Mouse (Mus musculus): ENCODE data around the gene Tmem165. TPM values are rescaled to one million over a fixed set of nuclear protein-coding genes. Genes with fewer than 3 reads are reported as not detected.

Tmem165 gene
- polyA plus RNA-seq, 2 experiments, result 147 to 160 TPM

DNA sequence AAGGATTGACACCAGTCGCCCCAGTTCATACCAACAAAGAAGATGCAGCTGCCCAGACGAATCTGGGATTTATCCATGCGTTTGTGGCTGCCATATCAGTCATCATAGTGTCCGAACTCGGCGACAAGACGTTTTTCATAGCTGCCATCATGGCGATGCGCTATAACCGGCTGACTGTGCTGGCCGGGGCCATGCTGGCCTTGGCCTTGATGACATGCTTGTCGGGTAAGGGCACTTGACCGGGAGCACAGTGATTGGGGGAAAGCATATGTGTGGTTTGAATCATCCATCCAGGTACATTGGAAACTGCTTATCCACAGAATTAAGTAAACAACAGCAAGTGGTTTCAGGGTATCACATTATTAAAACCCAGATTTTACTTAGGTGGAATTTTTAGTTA is 15.7 kb downstream of the Tmem165 start:
- no peaks in the 10 kb centered on the region for H3K27me3 ChIP-seq (ENCODE audit: control insufficient read depth, insufficient read depth, low read length)
- no peak for ATAC-seq (ENCODE audit: low FRiP score, low read depth)

DNA sequence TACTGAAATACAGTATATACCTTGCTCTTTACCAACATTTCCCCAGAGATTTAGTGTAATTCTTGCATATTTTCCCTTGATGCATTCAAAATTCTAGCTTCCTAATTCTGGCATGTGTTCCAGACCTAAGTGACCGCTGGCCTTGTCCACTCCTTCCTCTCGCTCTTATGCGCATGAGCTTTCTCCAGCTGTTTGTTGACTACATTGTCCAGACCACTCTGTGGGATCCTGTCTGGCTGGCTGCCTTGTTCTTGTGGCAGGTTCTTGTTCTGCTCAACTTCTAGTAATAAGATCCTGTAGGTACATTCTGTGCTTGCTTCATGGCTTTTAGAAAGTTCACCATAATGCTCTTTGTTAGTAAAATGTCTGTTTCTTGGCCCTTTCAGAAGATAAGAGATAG is 19.5 kb downstream of the Tmem165 start:
- ATAC-seq (ENCODE audit: low FRiP score, low read depth), result no peak
- H3K9ac ChIP-seq (ENCODE audit: low read depth, low read length, severe bottlenecking), result no peak overlapping the region
- no peaks in the 10 kb centered on the region for H3K4me1 ChIP-seq (ENCODE audit: control insufficient read depth, insufficient read depth, low read length)
- H3K9me3 ChIP-seq (ENCODE audit: control insufficient read depth, low read length), result no peaks in the 10 kb centered on the region
- no peak for TF ChIP-seq POLR2A (IDR thresholded peaks at IDR 0.05; ENCODE audit: borderline replicate concordance, extremely low read depth, insufficient read depth, insufficient read length)
- no peak overlapping the region for H3K4me3 ChIP-seq (replicated peaks; ENCODE audit: low read length)
- no peaks in the 10 kb centered on the region for H3K27me3 ChIP-seq (ENCODE audit: control insufficient read depth, insufficient read depth, low read length)
- DNase-seq (ENCODE audit: low spot score), result no peak
- peaks cover 74% of the 10 kb centered on the region for H3K36me3 ChIP-seq (ENCODE audit: control insufficient read depth, insufficient read depth, low read length)
- H3K4me2 ChIP-seq (replicated peaks; ENCODE audit: low read depth, low read length, severe bottlenecking), result no peak overlapping the region
- 88% methylated on average over 3 of the region's 3 CpGs for WGBS
- no peak overlapping the region for H3K27ac ChIP-seq (replicated peaks; ENCODE audit: low read depth, low read length)

More for the DNA sequence above, 15.7 kb downstream of the Tmem165 start:
- Histone ChIP-seq H3K4me3 (replicated peaks; ENCODE audit: low read length) (no peak overlapping the region), H3K4me2 (replicated peaks; ENCODE audit: low read depth, low read length, severe bottlenecking) (no peak overlapping the region), H3K9me3 (ENCODE audit: control insufficient read depth, low read length) (no peaks in the 10 kb centered on the region), H3K9ac (ENCODE audit: low read depth, low read length, severe bottlenecking) (no peak overlapping the region), H3K36me3 (ENCODE audit: control insufficient read depth, insufficient read depth, low read length) (peaks cover 58% of the 10 kb centered on the region), H3K4me1 (ENCODE audit: control insufficient read depth, insufficient read depth, low read length) (no peaks in the 10 kb centered on the region), H3K27ac (replicated peaks; ENCODE audit: low read depth, low read length) (no peak overlapping the region)
- WGBS, result 95% methylated on average over 13 of the region's 13 CpGs
- no peak for DNase-seq (ENCODE audit: low spot score)
- no peak for TF ChIP-seq POLR2A (IDR thresholded peaks at IDR 0.05; ENCODE audit: borderline replicate concordance, extremely low read depth, insufficient read depth, insufficient read length)

DNA sequence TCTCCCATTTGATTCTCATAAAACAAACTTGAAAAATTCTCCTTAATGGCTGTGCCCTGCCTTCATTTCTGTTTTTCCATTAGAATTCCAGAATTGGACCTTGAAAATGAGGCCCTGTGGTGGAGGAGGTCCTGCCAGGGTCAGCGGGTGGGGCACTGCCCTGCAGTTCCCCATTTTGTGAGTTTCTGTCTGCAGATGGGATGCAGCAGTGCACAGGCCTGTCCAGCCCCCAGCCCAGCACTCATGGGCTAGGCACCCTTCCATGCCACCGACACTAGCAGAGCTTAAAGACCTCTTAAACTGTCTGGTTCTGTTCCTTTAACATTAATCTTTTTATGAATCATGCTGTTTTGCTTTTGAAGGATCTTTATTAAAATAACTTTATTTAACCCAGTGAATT is 22.2 kb downstream of the Tmem165 start:
- H3K27ac ChIP-seq (replicated peaks; ENCODE audit: low read depth, low read length), result no peak overlapping the region
- H3K36me3 ChIP-seq (ENCODE audit: control insufficient read depth, insufficient read depth, low read length), result peaks cover 81% of the 10 kb centered on the region
- H3K9ac ChIP-seq (ENCODE audit: low read depth, low read length, severe bottlenecking), result no peak overlapping the region
- no peaks in the 10 kb centered on the region for H3K27me3 ChIP-seq (ENCODE audit: control insufficient read depth, insufficient read depth, low read length)
- no peak overlapping the region for H3K4me3 ChIP-seq (replicated peaks; ENCODE audit: low read length)
- H3K4me1 ChIP-seq (ENCODE audit: control insufficient read depth, insufficient read depth, low read length), result no peaks in the 10 kb centered on the region
- no peak for TF ChIP-seq POLR2A (IDR thresholded peaks at IDR 0.05; ENCODE audit: borderline replicate concordance, extremely low read depth, insufficient read depth, insufficient read length)
- H3K4me2 ChIP-seq (replicated peaks; ENCODE audit: low read depth, low read length, severe bottlenecking), result no peak overlapping the region
- WGBS, result 82% methylated on average over 2 of the region's 2 CpGs
- ATAC-seq (ENCODE audit: low FRiP score, low read depth), result no peak
- no peaks in the 10 kb centered on the region for H3K9me3 ChIP-seq (ENCODE audit: control insufficient read depth, low read length)
- no peak for DNase-seq (ENCODE audit: low spot score)

DNA sequence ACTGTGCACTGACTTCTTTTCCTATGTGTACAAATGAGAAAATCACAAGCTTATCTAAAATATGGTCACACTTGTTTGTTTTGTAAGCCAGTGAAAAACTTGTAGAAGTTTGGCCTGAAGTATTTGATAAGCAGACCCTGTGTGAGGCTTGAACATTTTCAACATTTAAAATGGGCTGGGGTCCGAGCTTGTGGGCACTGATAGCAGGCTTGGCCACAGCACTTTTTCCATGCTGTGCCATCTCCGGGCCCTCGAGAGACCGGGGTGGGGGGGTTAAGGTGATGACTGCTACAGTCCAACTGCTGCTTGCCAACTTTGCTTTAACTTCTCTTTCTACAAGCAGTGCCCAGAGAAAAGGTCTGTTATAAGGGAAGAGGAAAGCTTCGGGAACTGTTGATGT is 24.4 kb downstream of the Tmem165 start:
- H3K9me3 ChIP-seq (ENCODE audit: control insufficient read depth, low read length), result no peaks in the 10 kb centered on the region
- ATAC-seq (ENCODE audit: low FRiP score, low read depth) (no peak), DNase-seq (ENCODE audit: low spot score) (no peak)
- peaks cover 85% of the 10 kb centered on the region for H3K36me3 ChIP-seq (ENCODE audit: control insufficient read depth, insufficient read depth, low read length)
- H3K4me3 ChIP-seq (replicated peaks; ENCODE audit: low read length), result no peak overlapping the region
- no peak overlapping the region for H3K27ac ChIP-seq (replicated peaks; ENCODE audit: low read depth, low read length)
- H3K9ac ChIP-seq (ENCODE audit: low read depth, low read length, severe bottlenecking), result no peak overlapping the region
- TF ChIP-seq POLR2A (IDR thresholded peaks at IDR 0.05; ENCODE audit: borderline replicate concordance, extremely low read depth, insufficient read depth, insufficient read length), result no peak
- no peak overlapping the region for H3K4me2 ChIP-seq (replicated peaks; ENCODE audit: low read depth, low read length, severe bottlenecking)
- no peaks in the 10 kb centered on the region for H3K27me3 ChIP-seq (ENCODE audit: control insufficient read depth, insufficient read depth, low read length)
- 90% methylated on average over 5 of the region's 5 CpGs for WGBS
- H3K4me1 ChIP-seq (ENCODE audit: control insufficient read depth, insufficient read depth, low read length), result no peaks in the 10 kb centered on the region

DNA sequence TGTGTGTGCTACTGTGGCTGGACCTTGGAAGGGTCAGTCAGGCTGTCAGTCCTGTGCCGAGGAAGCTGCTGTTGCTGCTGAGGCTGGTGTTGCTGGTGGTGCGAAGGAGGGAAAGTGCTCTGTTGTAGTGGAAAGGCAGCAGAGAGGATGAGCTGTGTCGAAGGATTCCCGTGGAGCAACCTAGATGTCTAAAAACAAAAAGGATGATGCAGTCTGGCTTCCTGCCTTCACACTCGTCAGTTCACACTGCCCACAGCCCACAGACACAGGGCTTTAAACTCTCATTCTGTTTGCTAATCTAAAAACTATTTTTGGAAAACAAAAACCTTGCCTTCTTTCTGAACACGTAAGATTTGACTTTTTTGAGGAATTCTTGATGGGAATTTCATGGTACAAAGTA is 33.0 kb downstream of the Tmem165 start:
- Histone ChIP-seq H3K4me1 (ENCODE audit: control insufficient read depth, insufficient read depth, low read length) (no peaks in the 10 kb centered on the region), H3K4me3 (replicated peaks; ENCODE audit: low read length) (no peak overlapping the region), H3K27ac (replicated peaks; ENCODE audit: low read depth, low read length) (no peak overlapping the region), H3K4me2 (replicated peaks; ENCODE audit: low read depth, low read length, severe bottlenecking) (no peak overlapping the region), H3K9ac (ENCODE audit: low read depth, low read length, severe bottlenecking) (no peak overlapping the region), H3K27me3 (ENCODE audit: control insufficient read depth, insufficient read depth, low read length) (no peaks in the 10 kb centered on the region), H3K36me3 (ENCODE audit: control insufficient read depth, insufficient read depth, low read length) (peaks cover 39% of the 10 kb centered on the region), H3K9me3 (ENCODE audit: control insufficient read depth, low read length) (no peaks in the 10 kb centered on the region)
- 82% methylated on average over 6 of the region's 6 CpGs for WGBS
- DNase-seq (ENCODE audit: low spot score), result no peak
- no peak for ATAC-seq (ENCODE audit: low FRiP score, low read depth)
- no peak for TF ChIP-seq POLR2A (IDR thresholded peaks at IDR 0.05; ENCODE audit: borderline replicate concordance, extremely low read depth, insufficient read depth, insufficient read length)

All from limb, embryonic 14.5 days (tissue).